Mouse (Mus musculus) adipocyte (in vitro differentiated cells): Measurements from ENCODE around the gene Nme9.

Source experiments
- DNase-seq: peaks from one replicate; pipeline ENCODE4 v3.0.0-alpha.2; 2016; ENCODE audit warnings: low spot score

Nme9 gene

DNA sequence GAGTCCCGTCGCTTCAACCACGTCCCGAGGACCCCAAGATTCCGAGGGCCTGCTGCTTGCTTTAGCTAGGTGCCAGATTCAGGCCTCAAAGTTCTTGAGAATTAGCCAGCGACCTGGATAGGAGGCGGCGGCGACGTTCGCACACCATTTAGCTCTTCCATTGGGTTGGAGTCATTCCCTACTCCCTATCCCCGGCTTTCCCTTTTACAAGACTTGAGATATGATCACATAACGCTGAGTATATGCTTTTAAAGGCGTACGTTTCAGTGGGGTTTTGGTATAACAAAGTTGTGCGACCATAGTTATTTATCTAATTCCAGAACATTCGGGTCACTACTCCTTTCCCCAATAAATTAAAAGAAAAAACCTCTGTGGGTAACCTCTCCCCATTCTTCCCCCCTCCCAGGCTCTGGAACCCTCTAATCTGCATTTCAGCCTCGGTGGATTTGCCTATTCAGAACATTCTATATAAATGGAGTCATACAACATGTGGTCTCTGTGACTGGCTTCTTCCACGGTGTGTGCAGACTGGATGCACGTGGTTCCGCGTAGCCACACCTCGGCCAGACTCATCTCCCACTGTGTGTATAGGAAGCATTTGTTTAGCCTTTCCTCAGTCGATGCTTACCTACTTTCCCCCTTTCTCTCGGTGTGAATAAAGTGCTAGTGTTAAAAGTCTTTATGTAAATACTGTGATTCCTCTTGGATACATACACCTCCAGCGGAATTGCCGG, 14.1 kb upstream of the Nme9 start, which contains the start of gene Mras:
Gene Mras, minus strand, starts transcription at position 351 of the 734 bp plus-strand sequence.
- no peak for DNase-seq

DNA sequence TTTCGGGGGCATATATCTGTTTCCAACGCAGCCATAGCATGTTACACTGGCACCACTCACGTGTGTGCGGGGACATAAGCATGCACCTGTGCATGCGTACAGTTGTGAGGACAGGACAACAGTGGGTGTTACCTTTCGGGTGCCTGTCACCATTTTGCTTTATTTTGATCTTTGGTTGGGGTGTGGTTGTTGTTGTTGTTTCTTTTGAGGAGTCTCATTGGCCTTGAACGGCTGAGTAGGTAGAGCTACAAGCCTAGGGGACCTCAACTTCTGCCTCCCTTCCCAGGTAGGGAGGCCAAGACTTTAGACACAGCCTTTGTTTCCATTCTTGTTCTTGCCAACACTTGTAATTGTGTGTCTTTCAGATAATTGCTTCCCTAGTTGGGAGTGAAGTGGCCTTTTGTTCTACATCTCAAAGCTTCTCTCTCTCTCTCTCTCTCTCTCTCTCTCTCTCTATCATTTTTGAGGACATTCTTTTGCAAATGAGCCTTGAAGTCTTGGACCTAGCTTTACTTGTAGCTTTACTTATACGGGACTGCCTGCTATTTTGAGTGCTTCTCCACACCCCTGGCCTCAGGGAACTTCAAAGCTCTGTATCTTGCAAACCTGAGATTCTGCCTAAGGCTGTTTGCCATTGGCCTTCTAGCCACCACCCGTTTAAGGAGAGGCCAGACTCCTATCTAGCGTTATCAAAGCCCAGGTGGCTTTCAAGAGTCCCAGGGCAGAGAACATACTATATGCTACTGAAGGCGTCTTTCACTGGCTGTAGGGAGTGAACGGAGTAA, 13.3 kb upstream of the Nme9 start:
- DNase-seq, result no peak

DNA sequence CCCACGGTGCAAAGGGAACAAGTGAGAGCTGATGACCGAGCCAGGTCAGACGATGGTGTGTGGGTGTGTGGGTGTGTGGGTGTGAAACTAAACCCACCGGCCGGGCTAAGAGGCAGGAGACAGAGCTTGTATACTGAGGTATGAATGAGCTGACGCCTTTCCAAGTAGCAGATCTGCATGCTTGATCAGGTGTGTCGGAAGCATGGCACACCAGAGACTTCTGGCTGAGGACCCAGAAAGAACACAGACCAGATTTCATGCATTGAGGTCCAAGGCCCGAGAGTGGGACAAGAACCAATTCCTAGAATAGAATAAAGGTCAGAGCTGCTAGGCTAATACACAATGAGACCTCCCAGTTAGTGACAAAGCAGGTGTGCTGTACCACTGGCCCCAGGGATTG, 12.2 kb upstream of the Nme9 start:
- DNase-seq, result no peak

DNA sequence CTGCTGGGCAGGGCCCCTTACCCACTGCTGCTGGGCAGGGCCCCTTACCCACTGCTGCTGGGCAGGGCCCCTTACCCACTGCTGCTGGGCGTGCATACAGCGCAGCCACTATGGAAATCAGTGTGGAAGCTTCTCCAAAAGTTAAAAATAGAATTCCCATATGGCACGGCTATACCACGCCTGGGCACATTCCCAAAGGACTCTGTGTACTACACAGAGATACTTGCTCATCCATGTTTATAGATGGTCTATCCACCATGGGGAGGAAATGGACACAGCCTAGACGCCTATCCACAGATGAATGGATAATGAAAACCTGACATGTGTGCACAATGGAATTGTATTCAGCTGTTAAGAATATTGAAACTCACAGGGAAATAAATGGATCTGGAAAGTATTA, 10.3 kb upstream of the Nme9 start:
- DNase-seq, result no peak

DNA sequence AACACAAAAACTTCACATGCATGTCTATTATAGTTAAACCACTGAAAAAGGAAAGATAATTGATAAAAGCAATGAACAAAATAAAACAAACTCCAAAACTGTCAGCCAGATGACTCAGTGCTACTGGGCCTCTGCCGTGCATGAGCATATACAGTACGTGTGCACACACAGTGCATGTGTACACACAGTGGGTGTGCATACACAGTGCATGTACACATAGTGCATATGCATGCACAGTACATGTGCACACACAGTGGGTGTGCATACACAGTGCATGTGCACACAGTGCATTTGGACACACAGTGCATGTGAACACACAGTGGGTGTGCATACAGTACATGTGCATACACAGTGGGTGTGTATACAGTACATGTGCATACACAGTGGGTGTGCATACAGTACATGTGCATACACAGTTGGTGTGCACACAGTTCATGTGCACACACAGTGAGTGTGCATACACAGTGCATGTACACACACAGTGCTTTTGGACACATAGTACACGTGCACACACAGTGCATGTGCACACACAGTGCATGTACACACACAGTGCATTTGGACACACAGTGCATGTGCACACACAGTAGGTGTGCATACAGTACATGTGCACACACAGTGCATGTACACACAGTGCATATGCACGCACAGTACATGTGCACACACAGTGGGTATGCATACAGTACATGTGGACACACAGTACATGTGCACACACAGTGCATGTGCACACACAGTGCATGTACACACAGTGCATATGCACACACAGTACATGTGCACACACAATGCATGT, 9.4 kb upstream of the Nme9 start:
- no peak for DNase-seq

DNA sequence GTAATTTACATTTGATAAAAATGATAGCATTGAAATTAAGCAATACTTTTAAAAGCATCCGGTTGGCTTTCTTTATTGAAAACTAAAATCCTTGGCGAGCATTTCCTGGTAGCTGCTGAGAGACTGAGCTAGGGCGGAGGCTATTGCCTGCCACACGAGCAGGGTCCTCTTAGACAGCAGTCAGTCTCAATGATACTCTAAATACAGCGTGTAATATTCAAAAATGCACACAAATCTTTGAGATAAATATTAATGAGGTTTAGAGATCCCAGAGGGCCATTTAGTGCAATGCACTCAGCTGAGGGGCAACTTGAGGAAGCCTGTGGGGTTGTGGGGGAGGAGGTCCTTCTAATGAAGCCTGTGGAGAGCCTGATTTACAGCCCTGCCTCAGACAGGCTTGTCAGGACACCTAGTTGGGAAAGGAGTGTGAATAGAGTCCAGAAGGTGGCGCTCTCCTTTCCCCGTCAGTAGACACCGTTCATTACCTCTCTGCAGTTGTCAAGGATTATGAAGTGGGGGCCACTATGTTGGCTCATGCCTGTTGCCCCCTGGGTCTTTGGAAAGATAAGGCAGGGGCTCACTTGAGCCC, 6.6 kb upstream of the Nme9 start:
- peak; percentile 22 for DNase-seq

DNA sequence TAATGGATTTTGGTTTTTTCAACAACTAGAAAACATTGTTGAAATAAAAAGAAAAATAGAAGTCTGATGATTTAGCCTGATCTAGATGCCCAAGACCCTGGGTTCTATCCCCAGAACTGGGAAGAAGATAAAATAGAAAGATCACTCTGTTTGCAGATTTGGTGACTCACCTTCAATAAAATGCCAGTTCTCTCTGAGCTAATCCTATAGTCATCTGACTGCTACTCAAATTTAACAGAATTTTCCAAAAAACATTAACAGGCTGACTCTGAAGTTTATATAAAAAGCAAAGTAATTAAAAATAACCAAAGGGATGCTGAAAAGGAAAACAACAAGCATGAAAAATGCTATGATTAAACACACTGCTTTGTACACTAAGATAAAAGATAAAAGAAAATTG, 5.0 kb upstream of the Nme9 start:
- no peak for DNase-seq

DNA sequence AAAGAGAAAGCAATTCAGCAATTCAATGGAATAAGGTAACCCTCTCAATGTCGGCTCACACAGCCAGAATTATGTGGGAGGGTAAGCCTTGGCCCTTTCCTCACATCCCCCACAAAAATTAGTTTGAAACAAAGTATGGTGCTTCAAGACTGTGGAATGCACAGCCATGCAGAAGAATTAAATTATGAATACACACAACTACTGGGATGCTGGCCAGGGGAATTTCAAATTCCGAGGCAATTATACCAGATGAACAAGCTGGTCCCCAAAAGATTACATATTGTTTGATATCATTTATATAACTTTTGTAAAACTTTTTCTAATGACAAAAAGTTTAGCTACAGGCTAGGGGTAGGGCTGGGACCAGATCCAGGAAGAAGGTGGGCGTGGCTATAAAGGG, 4.0 kb upstream of the Nme9 start:
- DNase-seq, result peak; percentile 32

DNA sequence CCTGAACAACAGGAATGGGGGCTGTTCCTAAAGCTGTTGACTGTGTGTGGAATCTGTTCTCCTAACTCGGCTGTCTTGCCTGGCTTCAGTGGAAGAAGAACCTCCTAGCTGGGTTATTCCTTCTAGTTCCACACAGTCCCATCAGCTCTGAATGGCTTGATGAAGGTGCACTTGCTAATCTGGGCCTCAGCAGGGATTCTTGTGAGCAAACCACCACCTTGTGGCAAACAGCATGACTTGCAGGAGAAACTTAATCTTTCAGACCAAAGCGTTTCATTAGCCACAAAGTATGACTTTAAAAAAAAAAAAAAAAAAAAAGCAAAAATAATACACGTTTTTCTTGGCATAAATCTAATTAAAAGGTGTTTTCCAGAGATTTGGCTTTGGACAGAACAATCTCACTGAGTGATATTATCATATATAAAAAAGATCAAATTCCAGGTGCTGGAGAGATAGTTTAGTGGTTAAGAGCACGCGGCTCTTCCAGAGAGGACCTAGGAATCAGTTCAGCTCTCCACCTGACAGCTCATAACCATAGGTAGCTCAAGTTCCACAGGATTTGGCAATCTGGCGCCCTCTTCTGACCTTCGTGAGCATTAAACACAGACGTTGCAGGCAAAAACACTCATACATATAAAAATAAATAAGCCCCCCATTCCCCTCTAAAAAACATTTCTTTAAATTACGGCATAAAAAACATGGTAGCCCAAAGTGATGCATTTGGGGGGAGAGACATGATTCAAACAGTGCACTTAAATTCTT, 1.2 kb upstream of the Nme9 start:
- peak; percentile 67 for DNase-seq

DNA sequence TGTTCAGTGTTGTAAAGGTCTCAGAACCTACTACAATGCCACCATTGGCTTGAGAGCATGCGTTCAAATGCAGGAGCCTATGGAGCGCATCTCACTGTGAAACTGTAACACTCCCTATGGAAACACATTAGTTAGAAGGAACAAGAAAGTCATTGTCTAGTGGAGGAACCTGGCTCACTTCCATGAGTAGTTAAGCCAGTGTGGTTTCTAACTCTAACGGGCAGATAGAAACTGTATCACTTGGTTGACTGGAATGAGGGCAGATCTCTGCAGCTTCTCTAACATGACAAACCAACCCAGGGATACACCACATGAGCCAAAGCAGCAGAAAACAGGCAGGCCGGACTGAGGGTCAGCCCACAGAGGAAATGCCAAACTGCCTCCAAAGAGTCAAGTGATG, 2.9 kb downstream of the Nme9 start:
- no peak for DNase-seq

DNA sequence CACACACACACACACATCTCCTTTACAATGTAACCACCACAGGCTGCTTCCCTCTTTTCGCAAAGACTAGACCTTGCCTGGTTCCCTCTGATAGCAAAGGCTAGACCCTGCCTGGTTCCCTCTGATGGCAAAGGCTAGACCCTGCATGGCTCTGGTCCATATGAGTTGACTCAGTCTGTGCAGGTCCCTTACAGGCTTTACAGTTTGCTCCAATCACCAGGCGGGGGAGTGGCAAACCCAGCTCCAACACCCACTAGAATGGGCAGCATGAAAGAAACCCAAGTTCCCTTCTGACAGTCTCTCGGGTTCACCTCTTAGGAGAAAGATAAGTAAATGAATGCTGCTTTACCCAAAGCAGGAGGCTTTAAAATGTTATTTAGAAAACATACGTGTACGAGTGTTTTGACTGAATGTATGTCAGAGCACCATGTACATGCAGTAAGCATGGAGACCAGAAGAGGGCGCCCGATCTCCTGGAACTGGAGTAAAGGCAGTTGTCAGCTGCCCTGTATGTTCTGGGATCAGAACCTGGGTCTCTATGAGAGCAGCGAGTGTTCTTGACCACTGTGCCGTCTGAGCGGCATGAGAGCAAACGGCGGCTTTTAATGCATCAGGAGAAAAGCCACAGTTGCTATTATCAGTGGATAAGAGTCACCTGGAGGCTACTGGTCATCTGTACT, 7.4 kb downstream of the Nme9 start:
- peak; percentile 41 for DNase-seq

DNA sequence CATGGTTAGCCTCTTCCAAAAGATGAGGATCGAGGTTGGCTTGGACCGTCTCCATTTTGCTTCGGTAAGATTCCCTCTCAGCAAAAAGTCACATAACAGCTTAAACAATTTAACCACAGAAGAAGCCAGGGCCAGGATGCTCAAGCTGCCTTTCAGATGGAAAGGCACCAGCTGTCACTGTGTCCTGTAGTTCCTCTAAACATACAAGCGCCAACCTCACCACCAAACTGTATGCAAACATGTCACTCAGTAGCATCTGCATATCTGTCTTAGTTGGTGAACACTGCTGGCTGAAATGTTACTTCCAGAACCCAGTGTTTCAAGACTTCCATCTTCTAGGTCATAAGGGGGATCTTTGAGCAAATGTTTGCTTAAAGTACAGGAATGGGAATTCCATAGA, 8.5 kb downstream of the Nme9 start:
- no peak for DNase-seq

DNA sequence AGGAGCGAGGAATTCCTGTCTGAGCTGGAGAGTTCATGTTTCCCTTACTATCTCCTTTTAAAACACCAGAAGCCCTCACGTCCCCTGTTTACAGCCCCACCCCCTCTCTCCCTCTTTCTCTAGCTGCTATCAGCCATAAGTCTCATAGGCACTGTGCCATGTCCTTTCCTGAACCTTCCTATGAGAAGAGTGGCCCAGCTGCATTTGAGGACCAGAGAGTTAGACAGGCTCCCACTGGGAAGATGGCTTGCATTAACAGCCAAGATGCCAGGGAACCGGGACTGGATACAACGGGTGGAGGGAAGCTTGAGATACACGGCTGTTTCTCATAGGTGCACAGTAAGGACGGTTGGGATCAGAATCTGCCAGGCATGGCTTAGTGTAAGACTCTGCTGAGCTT, 13.6 kb downstream of the Nme9 start:
- DNase-seq, result no peak

DNA sequence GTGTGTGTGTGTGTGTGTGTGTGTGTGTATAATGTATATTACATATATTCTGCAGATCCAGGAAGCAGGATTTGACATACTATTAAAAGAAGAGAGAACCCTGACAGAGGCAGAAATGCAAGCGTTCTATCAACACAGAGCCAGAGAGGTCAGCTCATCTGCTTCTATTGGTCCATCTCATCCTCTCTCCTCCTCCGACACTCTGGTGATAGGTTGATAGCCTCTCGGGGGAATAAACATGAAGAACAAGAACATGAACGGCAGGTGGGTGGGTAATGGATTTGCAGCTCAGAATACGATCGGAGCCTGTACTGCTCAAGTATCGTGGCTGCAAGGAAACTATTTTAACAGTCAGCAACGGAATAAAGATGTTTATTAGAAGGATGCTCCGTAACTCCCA, 17.3 kb downstream of the Nme9 start:
- no peak for DNase-seq

DNA sequence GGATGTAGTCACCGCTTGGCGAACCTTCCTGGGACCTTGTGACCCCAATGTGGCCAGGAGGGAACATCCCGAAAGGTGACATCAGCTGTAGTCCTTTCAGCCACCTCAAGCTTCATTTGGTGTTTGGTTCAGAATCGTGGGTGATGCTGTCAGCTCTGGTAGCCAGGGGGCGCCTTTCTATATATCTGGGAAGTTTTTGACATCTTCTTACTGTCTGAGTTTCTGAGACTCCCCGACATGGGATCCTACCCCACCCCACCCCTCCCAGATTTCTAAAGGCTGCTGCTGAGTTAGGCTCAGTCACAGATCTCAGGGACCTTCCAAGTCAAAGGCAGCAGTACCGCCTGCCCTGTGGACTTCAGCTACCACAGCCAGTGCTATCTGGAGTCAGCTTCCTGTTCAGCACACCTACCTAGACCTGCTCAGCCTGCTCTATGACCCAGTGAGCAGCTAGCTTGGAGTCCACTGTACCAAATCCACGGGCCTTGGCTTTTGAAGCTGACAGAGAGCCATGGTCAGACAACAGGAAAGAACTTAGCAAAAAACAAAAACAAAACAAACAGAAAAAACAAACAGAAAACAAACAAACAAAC, 18.5 kb downstream of the Nme9 start:
- DNase-seq, result no peak

DNA sequence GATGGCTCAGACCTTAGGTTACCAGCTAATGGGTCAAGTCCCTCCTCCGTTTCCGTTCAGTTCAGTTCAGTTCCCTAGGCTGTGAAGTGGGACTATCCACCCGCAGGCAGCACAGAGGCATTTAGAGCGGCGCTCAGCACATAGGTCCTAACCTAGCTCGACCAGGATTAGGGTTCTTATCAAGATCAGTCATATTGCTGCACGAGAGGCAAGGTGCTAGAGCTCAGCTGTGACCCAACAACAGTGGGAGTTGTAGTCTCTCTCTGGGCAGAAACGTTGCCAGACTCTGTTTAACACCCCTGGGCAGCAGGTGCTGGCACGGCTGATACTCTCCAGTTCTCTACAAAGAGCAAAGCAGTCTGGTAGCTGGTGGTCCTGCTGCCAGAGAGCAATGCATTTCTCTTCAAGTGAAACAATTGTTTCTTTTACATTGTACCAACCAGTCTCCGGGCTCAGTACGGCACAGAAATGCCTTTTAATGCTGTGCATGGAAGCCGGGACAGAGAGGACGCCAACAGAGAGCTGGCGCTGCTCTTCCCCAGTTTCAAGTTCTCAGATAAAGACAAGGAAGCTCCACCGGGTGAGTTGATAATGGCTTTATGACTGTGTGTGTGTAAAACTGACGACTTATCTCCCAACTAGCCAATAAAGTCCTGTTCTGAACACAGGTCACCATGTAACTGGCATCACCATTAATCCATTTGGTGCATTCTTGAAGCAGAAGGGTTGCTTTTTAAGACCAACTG, 19.2 kb downstream of the Nme9 start:
- DNase-seq, result no peak

DNA sequence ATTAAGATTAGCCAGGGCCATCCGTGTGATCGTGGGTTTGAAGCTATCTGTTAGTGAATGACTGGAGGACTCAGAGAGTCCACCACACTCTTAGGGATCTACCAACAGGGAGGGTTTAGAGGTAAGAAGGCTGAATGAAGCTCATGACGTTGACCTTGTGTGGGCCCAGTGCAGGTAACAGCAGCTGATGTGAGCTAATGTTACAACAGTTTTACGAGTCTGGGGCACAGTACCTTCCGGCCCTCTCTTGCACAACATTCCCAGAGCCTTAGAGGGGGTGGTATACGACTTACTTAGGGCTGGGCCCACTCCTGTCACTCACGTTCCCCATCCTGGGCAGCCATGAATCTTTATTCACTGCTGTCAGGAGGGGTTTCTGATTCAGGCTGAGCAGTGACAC, 20.1 kb downstream of the Nme9 start:
- DNase-seq, result no peak

DNA sequence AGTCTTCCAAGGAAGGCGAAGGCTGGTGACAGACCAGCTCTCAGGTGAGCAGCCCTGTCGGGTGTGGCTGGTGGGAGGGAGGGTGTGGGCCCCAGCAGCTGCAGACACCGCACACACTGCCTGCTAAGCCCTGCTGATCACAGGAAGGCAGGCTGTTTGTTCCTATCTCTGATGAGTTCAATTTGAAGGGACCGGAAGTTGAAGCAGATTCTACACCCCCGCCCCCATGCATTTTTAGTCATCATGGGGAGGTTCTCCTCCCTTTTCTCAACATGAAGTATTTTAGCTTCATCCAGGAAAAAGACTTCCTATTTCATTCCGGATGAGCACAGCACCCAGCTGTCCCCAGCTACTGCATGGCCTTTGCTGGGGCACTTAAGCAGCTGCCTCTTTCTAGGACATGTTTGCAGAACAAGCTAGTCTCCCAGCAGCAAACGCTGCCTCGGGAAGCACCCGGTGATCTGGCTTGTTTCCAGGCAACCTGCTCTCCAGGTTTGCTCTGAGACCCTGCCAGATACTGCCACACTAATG, 28.0 kb downstream of the Nme9 start:
- no peak for DNase-seq

DNA sequence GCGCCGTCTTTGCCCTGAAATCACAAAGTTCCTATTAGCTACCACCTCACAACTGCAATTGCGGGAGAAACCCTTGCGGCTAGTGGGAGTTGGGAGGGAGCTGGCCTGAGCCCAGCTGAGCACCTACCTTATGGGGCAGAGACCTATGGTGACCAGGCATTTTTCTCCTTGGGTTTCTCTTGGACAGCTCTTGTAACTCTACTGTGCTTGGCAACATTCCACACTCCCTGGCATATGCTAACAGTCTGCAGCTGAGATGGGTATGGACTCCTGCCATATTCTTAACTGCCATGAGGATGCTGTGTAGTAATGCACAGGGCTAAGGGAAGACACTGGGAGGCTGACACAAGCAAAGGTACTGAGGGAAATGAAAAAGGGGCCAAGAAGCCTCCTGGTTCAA, 29.5 kb downstream of the Nme9 start:
- DNase-seq, result peak; percentile 28

DNA sequence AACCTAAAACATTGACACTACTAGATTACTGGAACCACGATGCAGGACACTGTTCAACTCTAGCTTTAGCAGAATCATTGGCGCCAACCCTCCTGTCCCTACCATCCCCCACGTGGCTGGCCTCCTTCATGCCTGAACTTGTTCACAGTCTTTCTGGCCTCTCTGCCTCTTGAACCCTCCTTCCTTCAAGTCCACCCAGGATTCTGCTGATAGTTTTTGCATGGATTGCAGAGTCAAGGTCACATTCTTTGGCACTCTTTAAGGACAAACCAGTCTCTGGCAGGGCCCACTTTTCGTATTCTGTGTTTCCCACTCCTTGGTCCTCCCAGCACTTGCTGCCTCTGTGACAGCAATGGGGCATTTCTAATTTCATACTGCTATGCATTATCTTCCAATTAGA, 31.9 kb downstream of the Nme9 start:
- no peak for DNase-seq
